Mouse (Mus musculus): ENCODE data around the gene Tsku.

DNA sequence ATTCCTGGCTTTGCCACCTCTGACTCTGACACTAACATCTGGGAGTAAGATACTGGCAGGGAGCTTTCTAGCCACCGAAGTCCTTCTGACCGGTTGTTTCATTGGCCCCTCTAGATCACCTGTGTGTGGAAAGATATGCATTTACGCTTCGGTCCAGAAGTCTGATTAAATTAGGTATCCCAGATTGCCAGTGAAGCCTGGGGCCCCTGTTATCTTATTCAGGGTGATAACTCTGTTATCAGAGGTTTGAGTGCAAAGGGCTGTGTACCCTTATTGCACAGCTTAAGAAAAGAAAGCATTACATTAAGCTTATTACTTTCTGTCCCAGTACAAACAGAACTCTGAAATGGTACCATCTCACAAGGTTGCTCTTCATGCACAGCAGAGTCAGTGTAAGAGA is 18.1 kb upstream of the Tsku start:
- no peak for TF ChIP-seq POLR2A (IDR thresholded peaks at IDR 0.05; ENCODE audit: extremely low read depth, insufficient read depth, low read length)
- TF ChIP-seq CTCF (IDR thresholded peaks at IDR 0.05; ENCODE audit: extremely low read depth, insufficient read depth, low read length): no peak

Measured in cortical plate, adult 2 months (tissue).